Mouse (Mus musculus) layer of hippocampus, adult 8-10 months (tissue): ENCODE data around the gene Impdh2. TPM values are rescaled to one million over a fixed set of nuclear protein-coding genes. Genes with fewer than 3 reads are reported as not detected.

Experiments
- DNase-seq, 2 experiments: peaks; one replicate each; pipeline ENCODE4 v3.0.0; 2022; ENCODE audit warnings: low spot score in 2 of 2
- total RNA-seq, 4 experiments: library from RNA; stranded (reverse); gene quantifications; 2 replicates each; pipeline ENCODE4 v1.2.4; 2022

The Impdh2 gene
- total RNA-seq, result 10 to 100 TPM; 53.1 to 59.5 (median 58.0) TPM

GRCm38 (mm10) chr9:108560227-108560841, at the start of gene Impdh2:
Impdh2 (plus strand) TSS chr9:108560286.
- DNase-seq, result peak; percentile 93 to 95

DNA sequence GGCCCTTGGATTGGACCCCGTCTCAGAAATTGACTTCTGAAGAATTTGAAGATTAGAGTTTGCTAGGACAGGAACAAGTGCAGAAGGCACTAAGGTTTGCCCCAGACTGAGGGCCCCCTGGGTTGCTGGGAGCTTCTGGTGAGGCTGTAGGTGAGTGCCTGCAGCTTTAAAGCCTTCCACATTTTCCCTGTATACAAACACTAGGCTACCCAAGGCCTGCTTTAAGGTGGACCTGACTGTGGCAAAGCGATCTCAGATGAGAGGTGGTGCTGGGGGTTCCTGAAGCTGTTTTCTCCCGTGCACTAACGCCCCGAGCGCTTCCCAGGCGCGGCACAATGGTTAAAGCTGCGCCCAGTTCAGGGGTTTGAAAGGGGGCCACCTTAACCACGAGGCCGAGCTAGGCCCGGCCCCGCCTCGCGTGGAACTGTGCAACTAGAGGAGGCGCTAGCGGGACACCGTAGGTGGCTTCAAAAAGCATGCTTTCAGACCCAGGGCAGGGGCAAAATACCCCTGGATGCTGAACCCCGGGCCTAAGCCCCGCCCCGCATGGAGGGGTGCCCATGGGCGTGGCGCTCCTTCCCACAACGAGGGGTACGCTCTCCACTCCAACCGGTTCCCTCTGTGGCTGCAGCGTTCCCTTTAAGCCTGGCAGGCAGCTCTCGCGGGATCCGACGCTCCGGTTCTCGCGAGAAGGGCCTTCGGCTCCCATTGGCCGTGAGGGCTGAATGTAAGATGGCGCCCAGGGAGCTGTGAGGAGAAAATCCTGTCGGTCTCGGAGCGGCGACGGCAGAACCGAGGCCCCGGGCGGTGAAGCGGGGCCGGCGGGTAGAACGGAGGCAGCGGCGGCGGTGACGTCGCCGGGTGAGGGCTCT, 43.5 kb upstream of the Impdh2 start, which contains the start of gene Qrich1:
Gene Qrich1, plus strand, starts transcription at position 427 of the 872 bp plus-strand sequence.
- peak; percentile 95 to 96 for DNase-seq

- peak; percentile 40 to 69 for DNase-seq
Observed at GRCm38 (mm10) chr9:108517253-108517930, 42.7 kb upstream of the Impdh2 start.

GRCm38 (mm10) chr9:108517931-108518332, 42.2 kb upstream of the Impdh2 start:
- peak in 1 of 2 experiments; percentile 26 for DNase-seq

GRCm38 (mm10) chr9:108521604-108522003, 38.5 kb upstream of the Impdh2 start:
- DNase-seq, result no peak

- no peak for DNase-seq
Observed at GRCm38 (mm10) chr9:108523341-108523740, 36.7 kb upstream of the Impdh2 start.

DNA sequence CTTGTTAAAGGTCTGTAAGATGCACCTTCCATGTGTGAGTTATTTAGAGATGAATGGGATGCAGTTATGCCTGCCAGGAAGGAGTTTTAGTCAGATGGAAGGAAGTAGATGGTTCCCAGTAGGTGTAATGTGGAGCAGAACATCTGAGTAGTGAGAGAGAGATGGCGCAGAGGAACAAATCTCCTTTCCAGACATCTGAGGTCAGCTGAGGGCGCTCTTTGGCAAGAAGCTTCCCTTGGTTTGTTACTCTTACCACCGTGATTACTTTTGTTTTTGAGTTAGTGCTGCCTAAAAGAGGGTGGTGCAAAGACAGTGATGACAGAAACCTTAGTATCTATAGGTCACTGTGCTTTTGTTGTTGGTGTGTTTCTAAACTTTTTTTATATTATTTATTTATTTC, 34.7 kb upstream of the Impdh2 start:
- no peak for DNase-seq

DNA sequence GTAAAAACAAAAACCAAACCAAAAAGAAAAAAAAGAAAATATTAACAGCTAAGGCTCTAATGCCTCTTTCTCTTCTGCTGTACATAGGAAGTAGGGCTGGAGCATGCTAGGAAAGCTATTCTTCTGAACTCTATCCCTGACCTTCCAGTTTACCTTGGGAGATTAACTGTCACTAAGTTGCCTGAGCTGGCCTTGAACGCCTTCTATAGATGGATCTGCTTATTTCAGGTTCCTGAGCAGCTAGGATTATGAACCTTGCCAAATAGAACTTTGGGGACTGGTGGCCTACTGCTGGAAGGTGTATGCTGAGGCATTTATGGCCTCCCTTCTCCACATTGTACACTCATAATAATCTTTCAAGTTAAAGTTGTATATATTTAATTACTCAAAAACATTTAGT, 29.1 kb upstream of the Impdh2 start:
- DNase-seq, result no peak

- no peak for DNase-seq
Observed at GRCm38 (mm10) chr9:108531496-108531895, 28.6 kb upstream of the Impdh2 start.

DNA sequence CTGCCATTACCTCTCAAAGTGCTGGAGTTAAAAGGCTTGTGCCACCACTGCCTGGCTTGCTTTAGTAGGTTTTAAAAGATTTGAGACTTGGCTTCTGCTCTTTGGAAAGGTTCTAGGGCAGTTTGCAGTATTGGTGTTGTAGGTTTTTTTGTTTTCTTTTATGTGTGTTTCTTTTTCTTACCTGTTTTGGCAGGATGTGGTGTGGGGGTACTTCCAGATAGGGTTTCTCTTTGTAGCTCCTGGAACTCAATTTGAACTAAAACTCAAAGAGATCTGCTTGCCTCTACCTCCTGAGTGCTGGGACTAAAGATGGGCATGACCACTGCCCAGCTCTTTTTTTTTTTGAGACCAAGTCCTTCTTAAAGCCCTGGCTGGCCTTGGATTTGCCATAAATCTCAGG, 19.2 kb upstream of the Impdh2 start:
- DNase-seq, result no peak

DNA sequence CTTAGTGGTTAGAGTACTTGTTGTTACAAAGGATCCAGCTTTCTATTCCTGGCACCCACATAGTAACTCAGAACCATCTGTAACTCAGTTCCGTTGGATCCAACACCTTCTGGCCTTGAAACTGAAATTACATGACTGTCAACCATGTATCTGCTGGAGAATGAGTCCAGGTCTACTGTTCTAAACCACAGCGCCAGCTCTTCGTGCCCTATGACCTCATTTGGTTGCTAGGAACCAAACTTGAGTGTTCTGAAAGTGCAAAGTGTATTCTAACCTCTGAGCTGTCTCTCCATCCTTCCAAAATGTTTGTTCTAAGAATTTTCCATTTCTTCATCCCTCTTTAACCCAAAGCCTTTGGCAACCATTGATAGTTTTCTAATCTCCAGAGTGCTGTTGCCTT, 14.1 kb upstream of the Impdh2 start:
- DNase-seq, result no peak

DNA sequence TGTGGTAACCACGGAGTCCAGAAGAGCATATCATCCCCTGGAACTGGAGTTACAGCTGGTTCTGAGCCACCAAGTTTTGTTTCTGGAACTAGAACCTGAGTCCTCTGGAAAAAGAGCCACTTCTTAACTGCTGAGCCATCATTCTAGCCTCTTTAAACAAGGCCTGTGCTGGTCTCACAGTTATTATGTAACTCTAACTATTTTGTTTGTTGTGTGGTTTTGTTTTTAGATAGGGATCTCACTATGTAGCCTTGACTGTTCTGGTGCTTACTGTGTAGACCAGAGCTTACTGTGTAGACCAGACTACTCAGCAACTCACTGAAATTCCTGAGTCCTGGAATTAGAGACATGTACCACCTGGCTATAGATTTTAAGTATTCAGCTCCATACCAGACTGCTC, 13.2 kb upstream of the Impdh2 start:
- DNase-seq, result no peak

- DNase-seq, result no peak
Observed at GRCm38 (mm10) chr9:108559169-108559568, 917 bp upstream of the Impdh2 start.

- DNase-seq, result no peak
Observed at GRCm38 (mm10) chr9:108563671-108564070, 3.6 kb downstream of the Impdh2 start.

DNA sequence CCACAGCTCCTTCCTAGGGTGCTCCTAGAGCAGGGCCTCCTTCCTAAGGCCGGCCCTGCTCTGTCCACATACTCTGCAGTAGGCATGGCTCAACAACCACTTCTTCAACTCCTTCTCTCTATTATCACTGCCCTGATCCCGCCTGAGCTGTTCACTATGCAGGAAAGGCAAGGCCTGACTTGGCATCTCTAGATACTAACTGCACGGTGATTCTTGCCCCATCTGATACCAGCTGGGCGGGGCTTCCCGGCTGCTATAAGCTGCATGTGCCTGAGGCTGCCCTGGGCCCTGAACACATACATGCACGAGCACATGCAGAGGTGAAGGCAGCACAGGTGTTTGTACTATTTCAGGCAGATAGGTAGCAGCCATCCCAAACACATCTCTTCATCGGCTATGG, 4.0 kb downstream of the Impdh2 start:
- peak in 1 of 2 experiments; percentile 9 for DNase-seq

GRCm38 (mm10) chr9:108565881-108566814, 6.1 kb downstream of the Impdh2 start:
- DNase-seq, result peak in 1 of 2 experiments; percentile 13

- DNase-seq, result peak; percentile 93 to 96
Observed at GRCm38 (mm10) chr9:108566815-108567776, 7.0 kb downstream of the Impdh2 start, which contains the start of gene Ndufaf3. Ndufaf3 (minus strand) TSS chr9:108567434.

DNA sequence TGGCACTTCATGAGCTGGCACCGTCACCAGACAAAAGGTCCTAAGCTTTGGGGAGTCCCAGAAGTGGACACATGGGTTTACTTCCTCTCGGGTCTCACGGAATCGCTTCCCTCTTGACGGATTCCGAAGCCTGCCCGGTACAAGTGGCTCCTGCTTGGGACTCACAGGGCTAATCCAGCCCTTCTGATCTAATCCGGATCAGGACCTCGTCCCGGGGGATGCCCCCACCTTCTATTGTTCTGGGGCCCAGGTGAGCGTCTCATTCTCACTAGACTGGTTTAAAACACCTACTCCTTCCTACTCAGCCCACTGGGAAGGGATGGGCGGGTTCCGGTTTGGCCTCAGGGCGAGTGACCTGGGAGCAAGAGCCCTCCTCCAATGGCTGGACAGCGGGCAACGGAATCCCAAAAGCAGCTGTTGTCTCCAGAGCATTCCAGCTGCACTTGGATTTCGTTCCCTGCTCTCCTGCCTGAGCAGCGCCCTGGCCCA, 7.9 kb downstream of the Impdh2 start:
- no peak for DNase-seq

DNA sequence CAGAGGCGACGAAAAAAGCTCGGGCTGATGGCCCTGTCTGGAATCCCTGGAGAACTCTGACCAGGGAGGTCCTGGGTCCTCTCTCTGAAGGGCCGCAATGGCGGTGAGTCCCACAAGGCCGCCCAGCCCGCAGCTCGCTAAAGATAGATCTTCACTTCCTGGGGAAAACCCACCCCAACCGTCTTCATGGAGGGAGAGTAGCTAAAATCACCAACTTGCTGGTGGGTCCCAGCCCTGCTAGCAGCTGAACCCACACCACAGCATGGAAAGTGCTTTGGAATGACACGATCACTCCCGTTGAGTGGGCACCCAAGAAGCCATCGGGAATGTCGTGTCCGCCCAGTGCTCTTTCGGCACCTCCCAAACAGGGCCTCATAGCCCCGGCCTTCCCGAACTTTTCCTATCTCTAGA, 8.4 kb downstream of the Impdh2 start:
- no peak for DNase-seq
